Mouse (Mus musculus) stomach, postnatal 0 days (tissue): ENCODE measurements around the gene Gtf2h2. TPM values are rescaled to one million over a fixed set of nuclear protein-coding genes. Genes with fewer than 3 reads are reported as not detected.

Experiments used
- ATAC-seq: fragments of 200-750 bp; cut with Nextera tagmentation; 2 replicates; pipeline ENCODE4 v1.8.0; 2017; ENCODE audit not compliant: low FRiP score, low TSS enrichment
- DNase-seq: peaks from one replicate; pipeline ENCODE4 v3.0.0-alpha.2; 2016; ENCODE audit warnings: low spot score
- H3K27ac ChIP-seq: fragments of 300-500 bp; sonication (generic); replicated peaks from 2 replicates; pipeline ENCODE4 v1.5.1; 2014; ENCODE audit warnings: mild to moderate bottlenecking, control low read depth
- H3K27me3 ChIP-seq: fragments of 300-500 bp; sonication (generic); 2 replicates; pipeline ENCODE4 v1.6.1; 2014; ENCODE audit warnings: low read length; ENCODE audit not compliant: control insufficient read depth, insufficient read depth
- H3K36me3 ChIP-seq: fragments of 300-500 bp; sonication (generic); 2 replicates; pipeline ENCODE4 v1.6.1; 2014; ENCODE audit warnings: low read length, mixed read lengths; ENCODE audit not compliant: control insufficient read depth, insufficient read depth
- H3K4me1 ChIP-seq: fragments of 300-500 bp; sonication (generic); replicated peaks from 2 replicates; pipeline ENCODE4 v1.6.1; 2014; ENCODE audit warnings: antibody characterized with exemption; ENCODE audit not compliant: control insufficient read depth, insufficient read depth
- H3K4me2 ChIP-seq: fragments of 300-500 bp; sonication (generic); replicated peaks from 2 replicates; pipeline ENCODE4 v1.6.1; 2014; ENCODE audit warnings: low read depth, mild to moderate bottlenecking, control low read depth, moderate library complexity
- H3K4me3 ChIP-seq: fragments of 300-500 bp; sonication (generic); 2 replicates; pipeline ENCODE4 v1.5.1; 2014; ENCODE audit warnings: low read depth, low read length, control low read depth
- H3K9ac ChIP-seq: fragments of 300-500 bp; sonication (generic); 2 replicates; pipeline ENCODE4 v1.6.1; 2014; ENCODE audit warnings: mild to moderate bottlenecking, low read length, control low read depth, mixed read lengths
- H3K9me3 ChIP-seq: fragments of 300-500 bp; sonication (generic); 2 replicates; pipeline ENCODE4 v1.6.1; 2016; ENCODE audit warnings: low read length; ENCODE audit not compliant: control insufficient read depth
- CTCF ChIP-seq: IDR thresholded peaks from 2 replicates; pipeline ENCODE4 v1.5.1; 2016; ENCODE audit warnings: antibody characterized with exemption, low read depth, mild to moderate bottlenecking, moderate library complexity
- EP300 ChIP-seq: optimal IDR thresholded peaks from 2 replicates; pipeline ENCODE3; 2016; ENCODE audit warnings: antibody characterized with exemption
- WGBS: fragments of 180-500 bp; shearing (Covaris S2); extraction: QIAGEN DNeasy Blood & Tissue Kit; methylation state at CpG from one replicate; pipeline ENCODE4 v1.1.7; 2014; 5-methylcytosine and 5-hydroxymethylcytosine counted together
- polyA plus RNA-seq: library from polyadenylated mRNA; unstranded; fragments of >200 nt; fragmentation: Nextera tagmentation; extraction: Ambion mirVana; gene quantifications from 2 replicates; pipeline ENCODE4 v1.2.1, GENCODE M21; 2015

Gene Gtf2h2
- polyA plus RNA-seq: 25.3 and 25.7 TPM in 2 replicates

DNA sequence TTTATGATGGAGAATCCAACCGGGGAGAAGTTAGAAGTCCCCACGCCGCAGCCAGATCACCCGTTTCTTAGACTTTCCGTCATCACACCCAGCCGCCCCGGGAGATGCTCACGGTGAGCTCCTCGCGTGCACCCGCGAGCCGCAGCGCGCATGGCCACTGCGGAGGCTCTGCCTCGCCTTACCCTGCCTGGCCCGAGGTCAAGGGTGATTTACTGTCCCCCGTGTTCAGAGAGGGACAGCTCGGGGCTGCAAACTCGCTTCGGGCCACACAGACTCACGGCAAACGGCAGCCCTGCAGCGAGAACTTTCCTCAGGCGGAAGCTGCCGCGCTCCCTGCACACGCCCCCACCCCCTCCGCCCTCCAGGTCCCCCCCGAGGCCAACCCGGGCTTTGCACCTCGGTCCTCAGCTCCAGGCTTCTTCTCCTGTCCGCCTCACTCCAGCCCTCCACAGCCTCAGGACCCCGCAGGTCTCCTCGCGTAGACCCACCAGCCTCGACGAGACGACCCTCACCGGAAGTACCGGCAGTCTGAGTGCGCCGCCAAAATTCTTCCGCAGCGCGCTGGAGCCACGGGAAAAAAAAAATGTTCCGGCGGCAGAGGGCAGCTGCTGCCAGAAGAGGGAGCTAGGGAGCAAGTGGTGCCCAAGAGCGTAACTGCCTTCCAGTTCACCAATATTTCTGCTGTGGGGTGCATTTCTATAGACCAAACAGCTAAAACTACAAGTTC, at the start of gene Gtf2h2:
Gtf2h2 (minus strand) TSS at position 519 of the 727 bp plus-strand sequence.
- H3K9me3 ChIP-seq: no peaks in the 10 kb centered on the region
- DNase-seq: peak; percentile 90
- H3K4me2 ChIP-seq: peak within 1 kb of the TSS; percentile 77
- peak within 1 kb of the TSS; percentile 85 for H3K4me3 ChIP-seq
- H3K36me3 ChIP-seq: no peaks in the 10 kb centered on the region; the same call in 1 of the 2 replicates
- H3K4me1 ChIP-seq: no peaks in the 10 kb centered on the region
- no peaks in the 10 kb centered on the region for H3K27me3 ChIP-seq
- under 1% methylated on average over 51 of the region's 51 CpGs for WGBS
- peak; percentile 60 for ATAC-seq
- TF ChIP-seq CTCF: peak; percentile 97
- no peak for TF ChIP-seq EP300
- peak within 1 kb of the TSS; percentile 83 for H3K27ac ChIP-seq
- peak within 1 kb of the TSS; percentile 87 for H3K9ac ChIP-seq

DNA sequence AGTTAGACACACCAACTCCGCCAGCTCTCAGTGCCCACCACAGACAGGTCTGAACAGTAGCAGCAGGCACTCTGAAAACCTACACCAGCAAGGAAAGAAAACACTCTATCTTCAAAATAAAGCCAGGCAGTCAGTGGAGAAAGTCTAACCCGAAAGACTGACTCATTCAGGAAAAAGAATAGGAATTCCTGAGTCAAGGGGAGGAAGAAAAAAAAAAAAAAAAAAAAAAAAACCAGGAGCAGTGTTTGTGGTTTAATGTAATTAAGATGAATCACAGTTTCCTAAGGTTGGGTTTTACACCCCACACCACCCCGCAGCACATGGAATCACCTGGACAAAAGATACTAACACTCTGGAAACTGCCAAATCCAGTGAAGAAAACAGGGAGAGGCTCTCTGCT, 43.8 kb upstream of the Gtf2h2 start:
- Histone ChIP-seq H3K9me3 (no peaks in the 10 kb centered on the region), H3K4me3 (no peak overlapping the region), H3K9ac (no peak overlapping the region), H3K4me1 (no peaks in the 10 kb centered on the region), H3K36me3 (no peaks in the 10 kb centered on the region), H3K27me3 (no peaks in the 10 kb centered on the region), H3K27ac (peak overlapping the region; percentile 49), H3K4me2 (no peak overlapping the region)
- DNase-seq (no peak), ATAC-seq (peak; percentile 44)
- TF ChIP-seq CTCF (no peak), EP300 (no peak)
- WGBS: 58% methylated on average over 3 of the region's 3 CpGs

DNA sequence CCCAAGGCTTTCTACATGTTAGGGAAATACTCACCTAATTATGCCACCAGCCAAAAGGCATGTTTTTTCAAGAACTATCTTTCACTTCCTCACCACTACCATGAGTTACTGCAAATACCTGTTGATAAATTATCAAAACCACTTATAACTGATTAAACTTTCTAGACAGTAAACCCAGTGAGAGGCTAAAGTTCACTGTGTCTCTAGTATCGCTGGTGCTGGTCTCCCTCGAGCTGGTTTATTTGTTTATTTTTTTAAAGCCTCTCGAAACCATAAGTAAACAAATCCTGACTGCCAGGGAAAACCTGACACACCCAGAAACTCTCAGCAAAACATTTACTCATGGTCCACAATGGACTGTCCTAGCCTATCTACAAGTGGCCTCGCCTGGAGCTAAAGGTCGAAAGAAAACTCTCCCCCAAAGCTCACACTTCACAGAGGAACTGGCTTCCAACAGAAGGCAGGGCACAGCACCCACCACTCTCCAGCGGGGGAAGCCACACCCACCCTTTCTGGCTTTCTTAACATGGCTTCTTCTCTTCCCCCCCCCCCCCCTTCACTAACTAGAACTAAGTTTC, 40.5 kb upstream of the Gtf2h2 start:
- H3K27me3 ChIP-seq: no peaks in the 10 kb centered on the region
- WGBS: 28% methylated on average over 6 of the region's 6 CpGs
- no peaks in the 10 kb centered on the region for H3K4me1 ChIP-seq
- H3K4me3 ChIP-seq: no peak overlapping the region
- no peak overlapping the region for H3K4me2 ChIP-seq
- peak; percentile 69 for DNase-seq
- no peaks in the 10 kb centered on the region for H3K9me3 ChIP-seq
- peak; percentile 93 for ATAC-seq
- peak overlapping the region; percentile 77 for H3K27ac ChIP-seq
- no peaks in the 10 kb centered on the region for H3K36me3 ChIP-seq
- TF ChIP-seq EP300: no peak
- TF ChIP-seq CTCF: no peak
- no peak overlapping the region for H3K9ac ChIP-seq

DNA sequence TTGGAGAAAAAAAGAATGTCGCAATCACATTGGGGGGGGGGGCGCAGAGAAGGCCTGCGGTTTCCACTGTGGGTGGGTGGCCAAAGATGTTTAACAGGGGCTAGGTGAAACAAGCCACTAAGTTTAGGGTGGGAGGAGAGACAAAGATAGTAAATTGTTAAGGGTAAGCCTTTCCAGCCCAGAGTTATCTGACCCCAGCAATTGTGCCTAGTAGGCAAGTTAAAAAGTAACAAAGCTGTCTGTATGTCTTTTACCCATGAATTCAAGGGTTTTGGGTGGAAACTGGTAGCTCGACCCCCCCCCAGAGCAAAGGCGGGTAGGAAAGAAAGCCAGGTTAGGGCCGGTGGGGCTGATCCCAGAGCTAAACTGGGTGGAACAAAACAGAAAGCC, 34.3 kb upstream of the Gtf2h2 start:
- no peaks in the 10 kb centered on the region for H3K4me1 ChIP-seq
- H3K27ac ChIP-seq: no peak overlapping the region
- ATAC-seq: no peak

DNA sequence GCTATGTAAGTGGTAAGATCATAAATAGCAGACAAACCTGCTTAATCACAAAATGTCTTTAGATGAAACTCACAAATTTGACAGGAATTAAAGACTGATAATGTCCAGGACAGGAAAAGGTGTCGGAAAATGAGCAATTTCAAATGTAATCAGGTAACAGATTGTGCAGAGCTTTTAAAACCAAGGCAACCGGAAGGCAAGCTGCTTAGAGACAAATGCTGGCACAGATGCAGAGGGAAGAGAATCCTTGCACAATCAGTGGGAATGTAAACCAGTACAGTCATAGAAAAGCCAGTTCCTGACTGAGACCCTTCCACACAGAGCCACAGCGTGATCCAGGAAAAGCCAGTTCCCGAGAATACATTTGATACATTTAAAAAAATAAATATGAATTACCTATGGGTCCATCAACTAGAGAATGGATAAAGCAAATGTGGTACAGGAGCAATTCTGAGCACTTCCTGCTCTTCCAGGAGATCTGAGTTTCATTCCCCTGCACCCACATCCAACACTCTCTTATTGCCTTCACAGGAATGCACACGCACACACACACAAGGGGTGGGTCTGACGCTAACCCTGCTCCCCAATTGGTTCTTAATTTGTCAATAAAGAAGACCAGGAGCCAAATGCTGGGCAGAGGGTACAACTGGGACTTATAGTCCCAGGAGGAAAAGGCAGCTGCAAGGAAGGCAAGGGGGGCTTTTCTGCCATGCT, 33.7 kb upstream of the Gtf2h2 start:
- Histone ChIP-seq H3K4me2 (no peak overlapping the region), H3K9ac (no peak overlapping the region), H3K27me3 (no peaks in the 10 kb centered on the region), H3K4me3 (no peak overlapping the region), H3K4me1 (no peaks in the 10 kb centered on the region), H3K9me3 (no peaks in the 10 kb centered on the region), H3K36me3 (no peaks in the 10 kb centered on the region), H3K27ac (no peak overlapping the region)
- no peak for DNase-seq
- TF ChIP-seq CTCF (no peak), EP300 (no peak)
- no peak for ATAC-seq
- WGBS: 58% methylated on average over 6 of the region's 6 CpGs

More for the DNA sequence above, 34.3 kb upstream of the Gtf2h2 start:
- 59% methylated on average over 6 of the region's 6 CpGs for WGBS
- H3K4me2 ChIP-seq: no peak overlapping the region
- H3K9me3 ChIP-seq: no peaks in the 10 kb centered on the region
- no peak overlapping the region for H3K4me3 ChIP-seq
- H3K9ac ChIP-seq: no peak overlapping the region
- TF ChIP-seq CTCF: no peak
- no peak for TF ChIP-seq EP300
- H3K36me3 ChIP-seq: no peaks in the 10 kb centered on the region
- DNase-seq: no peak
- no peaks in the 10 kb centered on the region for H3K27me3 ChIP-seq

DNA sequence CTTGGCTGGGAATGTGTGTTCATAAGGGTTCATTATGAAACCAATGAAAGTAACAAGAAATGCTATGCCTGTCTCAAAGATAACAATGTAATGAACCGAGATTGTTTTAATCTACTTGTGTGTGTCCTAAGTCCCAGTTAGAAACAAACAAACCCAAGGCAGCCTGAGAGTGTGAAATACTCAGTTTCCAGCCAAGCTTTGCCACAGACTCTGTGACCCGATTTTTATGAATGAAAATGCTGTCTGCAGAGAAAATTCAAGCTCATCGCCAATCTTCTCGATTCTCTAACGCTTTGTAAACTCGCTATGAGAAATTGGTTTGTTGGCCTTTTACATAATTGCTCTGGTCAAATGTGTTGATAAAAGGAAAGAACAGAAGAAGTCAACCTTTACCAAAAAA, 32.5 kb upstream of the Gtf2h2 start:
- TF ChIP-seq EP300: no peak
- H3K9ac ChIP-seq: no peak overlapping the region
- no peaks in the 10 kb centered on the region for H3K9me3 ChIP-seq
- H3K4me2 ChIP-seq: no peak overlapping the region
- H3K27ac ChIP-seq: no peak overlapping the region
- no peak overlapping the region for H3K4me3 ChIP-seq
- no peaks in the 10 kb centered on the region for H3K27me3 ChIP-seq
- H3K4me1 ChIP-seq: no peaks in the 10 kb centered on the region
- no peaks in the 10 kb centered on the region for H3K36me3 ChIP-seq
- DNase-seq (no peak), ATAC-seq (no peak)
- WGBS: 79% methylated on average over 6 of the region's 6 CpGs
